In genomic region chr1:152164843-152165489, GRCm38 (mm10) we compare ENCODE assay signal across 10 mouse cellular contexts.
DNase-seq lines count a peak whose midpoint lies in the region; ATAC-seq lines count a peak whose summit lies in the region.
"Had no signal": no experiment of that assay in that cellular context is flagged by ENCODE, and none has a peak within 500 bp of the region (broad histone marks: within the 10 kb centered on the region; RNA-seq: fewer than 3 reads in every experiment).

No protein-coding gene starts in this region.

- no peaks in the 10 kb centered on the region for H3K9me3 ChIP-seq in limb, embryonic 11.5 days (ENCODE audit: control insufficient read depth, low read length)
- H3K9me3 ChIP-seq in limb, embryonic 10.5 days (replicated peaks), result no peaks in the 10 kb centered on the region
- H3K9me3 ChIP-seq in forebrain, embryonic 10.5 days, result no peaks in the 10 kb centered on the region
- no peaks in the 10 kb centered on the region for H3K9me3 ChIP-seq in hindbrain, embryonic 15.5 days
- H3K9me3 ChIP-seq in neural tube, embryonic 14.5 days (ENCODE audit: control insufficient read depth, low read length), result no peaks in the 10 kb centered on the region
- H3K9me3 ChIP-seq: limb, embryonic 13.5 days had no signal

- H3K4me3 ChIP-seq in limb, embryonic 11.5 days (ENCODE audit: low read depth, low read length), result no peak overlapping the region
- H3K4me3 ChIP-seq in limb, embryonic 10.5 days, result no peak overlapping the region
- no peak overlapping the region for H3K4me3 ChIP-seq in forebrain, embryonic 10.5 days
- H3K4me3 ChIP-seq in hindbrain, embryonic 15.5 days, result no peak overlapping the region
- H3K4me3 ChIP-seq in neural tube, embryonic 14.5 days (ENCODE audit: low read depth, low read length), result no peak overlapping the region
- H3K4me3 ChIP-seq: limb, embryonic 13.5 days had no signal

- WGBS in limb, embryonic 11.5 days, result 68% methylated on average over 12 of the region's 12 CpGs
- 76% methylated on average over 12 of the region's 12 CpGs for WGBS in limb, embryonic 10.5 days
- 70% methylated on average over 12 of the region's 12 CpGs for WGBS in forebrain, embryonic 10.5 days
- WGBS in hindbrain, embryonic 15.5 days, result 20% methylated on average over 12 of the region's 12 CpGs
- WGBS in neural tube, embryonic 14.5 days, result 25% methylated on average over 12 of the region's 12 CpGs

- no peak overlapping the region for H3K27ac ChIP-seq in limb, embryonic 11.5 days (replicated peaks; ENCODE audit: low read depth, low read length)
- H3K27ac ChIP-seq in limb, embryonic 10.5 days, result no peak overlapping the region; the same call in 1 of the 2 replicates
- peak overlapping the region; percentile 65 for H3K27ac ChIP-seq in forebrain, embryonic 10.5 days
- peak overlapping the region; percentile 79 for H3K27ac ChIP-seq in hindbrain, embryonic 15.5 days (replicated peaks)
- H3K27ac ChIP-seq in neural tube, embryonic 14.5 days (ENCODE audit: low read depth, low read length), result peak overlapping the region; percentile 70
- H3K27ac ChIP-seq: limb, embryonic 13.5 days had no signal

- no peak for ATAC-seq in limb, embryonic 11.5 days (ENCODE audit: insufficient number of reproducible peaks, low FRiP score, low TSS enrichment, low read depth)
- ATAC-seq in hindbrain, embryonic 15.5 days (ENCODE audit: low FRiP score, low read depth), result peak; percentile 61
- ATAC-seq in neural tube, embryonic 14.5 days (ENCODE audit: low read depth), result peak; percentile 73
- no peak for ATAC-seq in activated CD4-positive, CD25-positive, alpha-beta regulatory T cell, adult 4 months

- DNase-seq in limb, embryonic 11.5 days (ENCODE audit: low spot score), result peak; percentile 17
- DNase-seq in limb, embryonic 10.5 days (ENCODE audit: low spot score), result no peak
- DNase-seq in forebrain, embryonic 10.5 days (ENCODE audit: extremely low spot score, low spot score), result no peak
- DNase-seq in frontal cortex, postnatal 10 days (ENCODE audit: low spot score in 2 of 2), result no peak
- DNase-seq: kidney, adult 11 months; spleen, adult 18-20 months had no signal

- H3K9ac ChIP-seq in limb, embryonic 11.5 days (ENCODE audit: low read length), result no peak overlapping the region
- no peak overlapping the region for H3K9ac ChIP-seq in hindbrain, embryonic 15.5 days
- no peak overlapping the region for H3K9ac ChIP-seq in neural tube, embryonic 14.5 days (replicated peaks; ENCODE audit: low read depth, low read length)
- H3K9ac ChIP-seq: limb, embryonic 13.5 days had no signal

- no peaks in the 10 kb centered on the region for H3K36me3 ChIP-seq in limb, embryonic 11.5 days (ENCODE audit: control insufficient read depth, insufficient read depth, low read length)
- H3K36me3 ChIP-seq in limb, embryonic 10.5 days, result no peaks in the 10 kb centered on the region
- H3K36me3 ChIP-seq in forebrain, embryonic 10.5 days (replicated peaks), result no peaks in the 10 kb centered on the region
- no peaks in the 10 kb centered on the region for H3K36me3 ChIP-seq in hindbrain, embryonic 15.5 days
- H3K36me3 ChIP-seq in neural tube, embryonic 14.5 days (ENCODE audit: control insufficient read depth, insufficient read depth, low read length), result no peaks in the 10 kb centered on the region
- H3K36me3 ChIP-seq: limb, embryonic 13.5 days had no signal

- H3K4me1 ChIP-seq in limb, embryonic 11.5 days (ENCODE audit: control insufficient read depth, insufficient read depth, low read length), result no peaks in the 10 kb centered on the region
- H3K4me1 ChIP-seq in limb, embryonic 10.5 days, result peaks cover 13% of the 10 kb centered on the region
- peaks cover 21% of the 10 kb centered on the region for H3K4me1 ChIP-seq in forebrain, embryonic 10.5 days
- peaks cover 21% of the 10 kb centered on the region for H3K4me1 ChIP-seq in hindbrain, embryonic 15.5 days (replicated peaks)
- H3K4me1 ChIP-seq in neural tube, embryonic 14.5 days (ENCODE audit: control insufficient read depth, insufficient read depth, low read length), result peaks cover 18% of the 10 kb centered on the region

- no peak overlapping the region for H3K4me2 ChIP-seq in limb, embryonic 11.5 days (ENCODE audit: low read depth, severe bottlenecking)
- 0 out of 2 replicates have a peak overlapping the region, but pooled peaks have one; percentile 16 for H3K4me2 ChIP-seq in hindbrain, embryonic 15.5 days
- 0 out of 2 replicates have a peak overlapping the region, but pooled peaks have one; percentile 4 for H3K4me2 ChIP-seq in neural tube, embryonic 14.5 days (ENCODE audit: low read depth, low read length)
- H3K4me2 ChIP-seq: limb, embryonic 13.5 days had no signal

- H3K27me3 ChIP-seq in limb, embryonic 11.5 days (ENCODE audit: control insufficient read depth, insufficient read depth, low read length), result no peaks in the 10 kb centered on the region
- no peaks in the 10 kb centered on the region for H3K27me3 ChIP-seq in limb, embryonic 10.5 days (ENCODE audit: low read depth, poor library complexity, severe bottlenecking)
- no peaks in the 10 kb centered on the region for H3K27me3 ChIP-seq in forebrain, embryonic 10.5 days (ENCODE audit: poor library complexity, severe bottlenecking)
- no peaks in the 10 kb centered on the region for H3K27me3 ChIP-seq in hindbrain, embryonic 15.5 days
- no peaks in the 10 kb centered on the region for H3K27me3 ChIP-seq in neural tube, embryonic 14.5 days (ENCODE audit: control insufficient read depth, insufficient read depth, low read length)
- H3K27me3 ChIP-seq: limb, embryonic 13.5 days had no signal

Comparison
In these comparisons a context has a peak if more than half of its experiments do, and no peak if none do; other contexts are left out.
1. ATAC-seq: peak in hindbrain, embryonic 15.5 days (single experiment) and neural tube, embryonic 14.5 days (single experiment); none in limb, embryonic 11.5 days (single experiment) and activated CD4-positive, CD25-positive, alpha-beta regulatory T cell, adult 4 months (single experiment).
2. H3K27ac ChIP-seq: peak in forebrain, embryonic 10.5 days (single experiment), hindbrain, embryonic 15.5 days (single experiment) and neural tube, embryonic 14.5 days (single experiment); none in limb, embryonic 11.5 days (single experiment) and limb, embryonic 10.5 days (single experiment).